Mouse (Mus musculus) spleen, adult 2 months (tissue): ENCODE results near the gene Il17c. TPM values are rescaled to one million over a fixed set of nuclear protein-coding genes. Genes with fewer than 3 reads are reported as not detected.

ENCODE experiments used
- DNase-seq, 2 experiments: peaks; one replicate each; pipeline versions ENCODE4 v3.0.0 to v3.0.0-alpha.2; 2012 to 2021; ENCODE audit warnings: low spot score in 2 of 2, low read depth in 1 of 2
- H3K27ac ChIP-seq: fragments of 200-500 bp; 2 replicates; pipeline ENCODE4 v1.5.1; 2012; ENCODE audit warnings: low read length, inconsistent platforms; ENCODE audit not compliant: insufficient read depth
- H3K27me3 ChIP-seq: fragments of 200-500 bp; 2 replicates; pipeline ENCODE4 v1.6.1; 2012; ENCODE audit warnings: mild to moderate bottlenecking, moderate library complexity, low read length, inconsistent platforms; ENCODE audit not compliant: control insufficient read depth, insufficient read depth
- H3K36me3 ChIP-seq: fragments of 200-500 bp; 2 replicates; pipeline ENCODE4 v1.6.1; 2012; ENCODE audit warnings: mild to moderate bottlenecking, low read length, inconsistent platforms; ENCODE audit not compliant: control insufficient read depth, insufficient read depth
- H3K4me1 ChIP-seq: fragments of 200-500 bp; 2 replicates; pipeline ENCODE4 v1.6.1; 2011; ENCODE audit warnings: inconsistent platforms; ENCODE audit not compliant: control insufficient read depth, insufficient read depth, insufficient read length
- H3K4me3 ChIP-seq: fragments of 200-500 bp; 2 replicates; pipeline ENCODE4 v1.5.1; 2011; ENCODE audit warnings: mild to moderate bottlenecking, inconsistent platforms; ENCODE audit not compliant: insufficient read depth, insufficient read length; ENCODE audit errors: extremely low read depth
- CTCF ChIP-seq: fragments of 200-500 bp; IDR thresholded peaks from 2 replicates; pipeline ENCODE4 v1.5.1; 2011; ENCODE audit warnings: mild to moderate bottlenecking, inconsistent platforms; ENCODE audit not compliant: insufficient read depth, insufficient read length, insufficient replicate concordance; ENCODE audit errors: extremely low read depth
- POLR2A ChIP-seq: fragments of 200-500 bp; IDR thresholded peaks from 2 replicates; pipeline ENCODE4 v1.6.1; 2011; ENCODE audit warnings: low read depth, low read length, inconsistent platforms
- WGBS: fragments of 180-500 bp; shearing (Covaris S2); methylation state at CpG from one replicate; pipeline ENCODE4 v1.1.7; 2018; 5-methylcytosine and 5-hydroxymethylcytosine counted together
- polyA plus RNA-seq: library from polyadenylated mRNA; depleted of rRNA; stranded (reverse); fragments of >200 nt; gene quantifications from 2 replicates; pipeline ENCODE4 v1.2.3, GENCODE M21; 2012

The Il17c gene
- polyA plus RNA-seq, 1 experiment, result 0.28 TPM

- no peak for TF ChIP-seq POLR2A
- TF ChIP-seq CTCF, result no peak
- Histone ChIP-seq H3K27me3 (no peaks in the 10 kb centered on the region), H3K27ac (no peak overlapping the region), H3K36me3 (peaks cover 33% of the 10 kb centered on the region), H3K4me3 (no peak overlapping the region), H3K4me1 (no peaks in the 10 kb centered on the region)
- no peak for DNase-seq
- whole genome bisulfite sequencing, result 34% methylated on average over 6 of the region's 6 CpGs
Measured at GRCm38 (mm10) chr8:122415554-122415953, 6.3 kb upstream of the Il17c start.

DNA sequence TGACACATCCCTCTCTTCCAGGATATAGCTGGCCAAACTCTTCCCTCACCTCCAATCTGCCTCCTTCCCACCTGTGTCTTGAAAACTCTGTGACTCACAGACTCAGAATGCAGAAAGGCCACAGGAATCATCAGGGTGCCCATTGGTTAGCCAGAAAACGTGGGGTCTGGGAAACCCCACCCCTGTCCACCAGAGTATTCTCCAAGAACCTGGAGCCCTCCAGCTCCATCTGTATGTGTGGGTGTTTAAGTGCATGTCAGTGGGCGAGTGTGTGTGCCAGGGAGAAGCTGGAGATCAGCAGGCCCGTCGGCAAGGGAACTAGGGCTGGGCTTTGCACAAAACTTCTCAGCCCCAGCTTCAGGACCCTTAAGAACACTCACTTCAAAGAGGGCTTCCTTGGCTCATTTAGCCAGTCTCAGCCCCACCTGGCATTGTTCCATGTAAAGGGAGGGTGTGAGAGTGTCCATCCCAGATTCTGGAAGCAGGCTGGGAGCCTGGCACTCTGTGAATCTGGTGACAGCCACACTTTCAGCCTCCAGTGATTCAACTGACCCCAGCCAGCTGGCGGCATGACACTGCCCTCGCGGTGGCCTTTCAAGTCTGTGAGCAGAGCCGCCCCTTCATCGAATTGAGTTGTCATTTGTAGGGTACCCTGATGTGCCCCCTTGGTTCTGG is 1.8 kb upstream of the Il17c start:
- no peaks in the 10 kb centered on the region for H3K27me3 ChIP-seq
- no peak for DNase-seq
- TF ChIP-seq POLR2A (no peak), CTCF (no peak)
- H3K27ac ChIP-seq, result 0 out of 2 replicates have a peak overlapping the region, but pooled peaks have one; percentile 2
- H3K4me1 ChIP-seq, result no peaks in the 10 kb centered on the region
- H3K4me3 ChIP-seq, result no peak overlapping the region
- H3K36me3 ChIP-seq, result peaks cover 27% of the 10 kb centered on the region
- WGBS, result 79% methylated on average over 9 of the region's 9 CpGs

GRCm38 (mm10) chr8:122423217-122423616 is 1.4 kb downstream of the Il17c start:
- TF ChIP-seq CTCF, result no peak
- no peak for TF ChIP-seq POLR2A
- peaks cover 9% of the 10 kb centered on the region; the same call in 1 of the 2 replicates for H3K4me1 ChIP-seq
- no peak overlapping the region for H3K27ac ChIP-seq
- DNase-seq, result no peak
- peaks cover 34% of the 10 kb centered on the region for H3K36me3 ChIP-seq
- H3K4me3 ChIP-seq, result no peak overlapping the region
- 94% methylated on average over 24 of the region's 24 CpGs for WGBS
- no peaks in the 10 kb centered on the region for H3K27me3 ChIP-seq

DNA sequence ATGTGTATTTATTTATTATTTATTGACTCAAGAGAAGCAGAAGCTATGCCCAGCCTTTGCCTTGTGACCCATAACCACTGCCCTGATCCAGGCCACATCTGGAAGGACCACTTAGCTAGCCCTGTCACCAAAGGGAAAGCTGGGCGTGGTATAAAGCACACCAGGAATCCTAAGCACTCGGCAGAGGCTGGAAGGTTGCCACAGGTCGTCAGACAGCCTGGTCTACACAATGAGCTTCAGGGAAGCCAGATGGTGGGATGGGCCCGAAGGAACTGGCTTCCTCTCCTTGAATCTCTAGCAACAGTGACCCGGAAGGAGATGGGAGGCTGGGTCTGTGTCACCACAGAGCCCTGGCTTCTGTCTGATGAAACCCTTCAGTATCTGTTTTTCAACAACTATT is 1.8 kb downstream of the Il17c start:
- no peak for DNase-seq
- H3K36me3 ChIP-seq, result peaks cover 34% of the 10 kb centered on the region
- H3K4me3 ChIP-seq, result no peak overlapping the region
- H3K27ac ChIP-seq, result no peak overlapping the region
- 85% methylated on average over 5 of the region's 5 CpGs for WGBS
- TF ChIP-seq POLR2A (no peak), CTCF (no peak)
- peaks cover 12% of the 10 kb centered on the region; the same call in 1 of the 2 replicates for H3K4me1 ChIP-seq
- no peaks in the 10 kb centered on the region for H3K27me3 ChIP-seq

GRCm38 (mm10) chr8:122426145-122426544 is 4.3 kb downstream of the Il17c start:
- H3K27me3 ChIP-seq, result no peaks in the 10 kb centered on the region
- no peak overlapping the region for H3K27ac ChIP-seq
- DNase-seq, result no peak
- peaks cover 25% of the 10 kb centered on the region; the same call in 1 of the 2 replicates for H3K4me1 ChIP-seq
- WGBS, result 91% methylated on average over 9 of the region's 9 CpGs
- TF ChIP-seq POLR2A (no peak), CTCF (no peak)
- H3K36me3 ChIP-seq, result peaks cover 37% of the 10 kb centered on the region
- H3K4me3 ChIP-seq, result no peak overlapping the region

DNA sequence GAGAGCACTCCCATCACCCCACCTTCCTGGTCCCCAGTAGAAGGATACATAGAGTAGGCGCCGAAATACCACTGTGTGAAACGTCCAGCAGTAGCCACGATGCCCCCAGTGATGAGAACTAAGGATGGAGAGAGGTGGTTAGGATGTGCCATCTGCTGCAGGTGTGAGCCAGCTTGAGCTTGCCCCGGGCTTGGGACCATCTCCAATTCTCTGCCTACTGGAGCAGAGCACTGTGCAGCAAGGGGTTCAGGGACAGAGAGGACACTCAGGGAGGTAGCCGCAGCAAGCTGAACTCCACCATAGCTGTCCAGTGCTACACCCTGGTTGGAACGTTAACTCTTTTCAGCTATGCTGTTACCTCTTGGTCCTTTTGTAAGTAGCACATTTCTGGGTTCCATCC is 5.8 kb downstream of the Il17c start:
- no peak for TF ChIP-seq CTCF
- no peak for TF ChIP-seq POLR2A
- WGBS, result 90% methylated on average over 7 of the region's 7 CpGs
- no peak for DNase-seq
- Histone ChIP-seq H3K36me3 (peaks cover 37% of the 10 kb centered on the region), H3K4me3 (no peak overlapping the region), H3K27me3 (no peaks in the 10 kb centered on the region), H3K4me1 (peaks cover 25% of the 10 kb centered on the region; the same call in 1 of the 2 replicates), H3K27ac (peak overlapping the region; percentile 42)

DNA sequence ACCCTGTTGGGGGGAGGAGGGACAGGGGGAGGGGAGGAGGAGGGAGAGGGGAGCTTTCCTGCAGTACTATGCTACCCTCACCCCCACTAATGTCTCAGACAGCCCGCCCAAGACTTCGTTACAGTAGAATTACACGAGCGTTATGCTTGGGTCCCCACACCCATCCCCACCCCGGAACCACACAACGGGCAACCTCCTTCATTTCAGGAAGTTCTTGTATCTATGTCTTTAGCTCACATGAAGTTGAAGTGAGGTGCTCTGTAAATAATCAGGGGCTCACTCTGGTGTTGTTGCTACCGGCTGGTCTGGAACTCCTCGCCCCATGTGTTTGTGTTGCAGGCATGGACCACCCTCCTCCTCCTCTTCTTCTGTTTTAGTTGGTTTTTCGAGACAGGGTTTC is 6.3 kb downstream of the Il17c start:
- Histone ChIP-seq H3K27me3 (no peaks in the 10 kb centered on the region), H3K36me3 (peaks cover 33% of the 10 kb centered on the region), H3K4me3 (peak overlapping the region; percentile 10; the same call in 1 of the 2 replicates), H3K4me1 (peaks cover 25% of the 10 kb centered on the region; the same call in 1 of the 2 replicates), H3K27ac (peak overlapping the region; percentile 80)
- no peak for TF ChIP-seq POLR2A
- TF ChIP-seq CTCF, result no peak
- DNase-seq, result peak in 1 of 2 experiments; percentile 58
- WGBS, result 45% methylated on average over 9 of the region's 9 CpGs
